Mouse (Mus musculus) heart, embryonic 15.5 days (tissue): ENCODE results near the gene Akirin2. TPM values are rescaled to one million over a fixed set of nuclear protein-coding genes. Genes with fewer than 3 reads are reported as not detected.

ENCODE experiments used
- ATAC-seq: fragments of 200-750 bp; cut with Nextera tagmentation; replicated peaks from 2 replicates; pipeline ENCODE4 v1.8.0; 2017; ENCODE audit warnings: low read depth, moderate TSS enrichment; ENCODE audit not compliant: insufficient number of reproducible peaks, insufficient read depth, low FRiP score
- H3K27ac ChIP-seq: fragments of 300-500 bp; sonication (generic); 2 replicates; pipeline ENCODE4 v1.5.1; 2015; ENCODE audit warnings: mild to moderate bottlenecking, inconsistent platforms
- H3K27me3 ChIP-seq: fragments of 300-500 bp; sonication (generic); 2 replicates; pipeline ENCODE4 v1.6.1; 2015; ENCODE audit warnings: inconsistent platforms
- H3K36me3 ChIP-seq: fragments of 300-500 bp; sonication (generic); 2 replicates; pipeline ENCODE4 v1.6.1; 2015; ENCODE audit warnings: mild to moderate bottlenecking, inconsistent platforms
- H3K4me1 ChIP-seq: fragments of 300-500 bp; sonication (generic); replicated peaks from 2 replicates; pipeline ENCODE4 v1.6.1; 2015; ENCODE audit warnings: inconsistent platforms
- H3K4me2 ChIP-seq: fragments of 300-500 bp; sonication (generic); 2 replicates; pipeline ENCODE4 v1.6.1; 2015; ENCODE audit warnings: inconsistent platforms, mild to moderate bottlenecking, moderate library complexity
- H3K4me3 ChIP-seq: fragments of 300-500 bp; sonication (generic); 2 replicates; pipeline ENCODE4 v1.5.1; 2015; ENCODE audit warnings: mild to moderate bottlenecking, inconsistent platforms
- H3K9ac ChIP-seq: fragments of 300-500 bp; sonication (generic); 2 replicates; pipeline ENCODE4 v1.6.1; 2015; ENCODE audit warnings: mild to moderate bottlenecking, inconsistent platforms
- H3K9me3 ChIP-seq: fragments of 300-500 bp; sonication (generic); replicated peaks from 2 replicates; pipeline ENCODE4 v1.6.1; 2016; ENCODE audit warnings: inconsistent platforms
- WGBS: fragments of 180-500 bp; shearing (Covaris S2); methylation state at CpG from one replicate; pipeline ENCODE4 v1.1.7; 2015; ENCODE audit warnings: mixed read lengths; 5-methylcytosine and 5-hydroxymethylcytosine counted together
- polyA plus RNA-seq: library from polyadenylated mRNA; unstranded; fragments of >200 nt; fragmentation: Nextera tagmentation; extraction: Ambion mirVana; gene quantifications from 2 replicates; pipeline ENCODE4 v1.2.1, GENCODE M21; 2015

The Akirin2 gene
- 41.4 and 44.8 TPM in 2 replicates for polyA plus RNA-seq

- Histone ChIP-seq H3K36me3 (no peaks in the 10 kb centered on the region), H3K27me3 (no peaks in the 10 kb centered on the region), H3K4me1 (peaks cover 22% of the 10 kb centered on the region), H3K4me3 (peak within 1 kb of the TSS; percentile 90), H3K27ac (peak within 1 kb of the TSS; percentile 95), H3K9me3 (no peaks in the 10 kb centered on the region), H3K4me2 (peak within 1 kb of the TSS; percentile 69), H3K9ac (peak within 1 kb of the TSS; percentile 95)
- peak; percentile 57 for ATAC-seq
- WGBS = under 1% methylated on average over 41 of the region's 53 CpGs
These were observed at the start of gene Akirin2 for GRCm38 (mm10) chr4:34550748-34551097. Gene Akirin2, plus strand, starts transcription at chr4:34550937.

- H3K9me3 ChIP-seq = no peaks in the 10 kb centered on the region
- H3K36me3 ChIP-seq = no peaks in the 10 kb centered on the region
- 82% methylated on average over 3 of the region's 3 CpGs for WGBS
- H3K4me1 ChIP-seq = no peaks in the 10 kb centered on the region
- no peak overlapping the region for H3K4me3 ChIP-seq
- no peaks in the 10 kb centered on the region for H3K27me3 ChIP-seq
- no peak overlapping the region for H3K27ac ChIP-seq
- H3K9ac ChIP-seq = no peak overlapping the region
- H3K4me2 ChIP-seq = no peak overlapping the region
- ATAC-seq = no peak
These were observed 40.4 kb upstream of the Akirin2 start for GRCm38 (mm10) chr4:34510305-34510704.

- WGBS = 71% methylated on average over 3 of the region's 3 CpGs
- no peaks in the 10 kb centered on the region for H3K27me3 ChIP-seq
- no peak for ATAC-seq
These were observed 27.9 kb upstream of the Akirin2 start for GRCm38 (mm10) chr4:34522846-34523245.

GRCm38 (mm10) chr4:34523586-34523985 lies 27.2 kb upstream of the Akirin2 start:
- Histone ChIP-seq H3K9ac (no peak overlapping the region), H3K4me2 (no peak overlapping the region), H3K27me3 (no peaks in the 10 kb centered on the region), H3K4me1 (no peaks in the 10 kb centered on the region), H3K36me3 (no peaks in the 10 kb centered on the region), H3K4me3 (no peak overlapping the region), H3K9me3 (no peaks in the 10 kb centered on the region), H3K27ac (no peak overlapping the region)
- ATAC-seq = no peak
- WGBS = 82% methylated on average over 4 of the region's 4 CpGs

More at GRCm38 (mm10) chr4:34522846-34523245, 27.9 kb upstream of the Akirin2 start:
- Histone ChIP-seq H3K4me2 (no peak overlapping the region), H3K36me3 (no peaks in the 10 kb centered on the region), H3K9me3 (no peaks in the 10 kb centered on the region), H3K4me1 (no peaks in the 10 kb centered on the region), H3K4me3 (no peak overlapping the region), H3K27ac (no peak overlapping the region), H3K9ac (no peak overlapping the region)

GRCm38 (mm10) chr4:34526771-34527170 lies 24.0 kb upstream of the Akirin2 start:
- ATAC-seq = no peak
- WGBS = 78% methylated on average over 3 of the region's 3 CpGs
- Histone ChIP-seq H3K4me1 (no peaks in the 10 kb centered on the region), H3K4me3 (no peak overlapping the region), H3K27ac (no peak overlapping the region), H3K36me3 (no peaks in the 10 kb centered on the region), H3K9me3 (no peaks in the 10 kb centered on the region), H3K4me2 (no peak overlapping the region), H3K27me3 (no peaks in the 10 kb centered on the region), H3K9ac (no peak overlapping the region)

- H3K4me2 ChIP-seq = no peak overlapping the region
- no peak overlapping the region for H3K9ac ChIP-seq
- no peak for ATAC-seq
- no peaks in the 10 kb centered on the region for H3K36me3 ChIP-seq
- no peaks in the 10 kb centered on the region for H3K9me3 ChIP-seq
- no peaks in the 10 kb centered on the region for H3K27me3 ChIP-seq
- 71% methylated on average over 1 of the region's 1 CpGs for WGBS
- H3K4me1 ChIP-seq = no peaks in the 10 kb centered on the region
- no peak overlapping the region for H3K4me3 ChIP-seq
- H3K27ac ChIP-seq = no peak overlapping the region
These were observed 22.2 kb upstream of the Akirin2 start for GRCm38 (mm10) chr4:34528430-34529100.

GRCm38 (mm10) chr4:34529379-34529778 lies 21.4 kb upstream of the Akirin2 start:
- H3K4me1 ChIP-seq = no peaks in the 10 kb centered on the region
- no peaks in the 10 kb centered on the region for H3K27me3 ChIP-seq
- 68% methylated on average over 4 of the region's 4 CpGs for WGBS
- H3K9me3 ChIP-seq = no peaks in the 10 kb centered on the region
- no peak overlapping the region for H3K4me3 ChIP-seq
- H3K9ac ChIP-seq = no peak overlapping the region
- ATAC-seq = no peak
- H3K4me2 ChIP-seq = no peak overlapping the region
- no peak overlapping the region for H3K27ac ChIP-seq
- H3K36me3 ChIP-seq = no peaks in the 10 kb centered on the region

- WGBS = 86% methylated on average over 6 of the region's 6 CpGs
- Histone ChIP-seq H3K4me2 (no peak overlapping the region), H3K4me3 (no peak overlapping the region), H3K36me3 (no peaks in the 10 kb centered on the region), H3K4me1 (no peaks in the 10 kb centered on the region), H3K9ac (no peak overlapping the region), H3K9me3 (no peaks in the 10 kb centered on the region), H3K27ac (no peak overlapping the region), H3K27me3 (no peaks in the 10 kb centered on the region)
- ATAC-seq = no peak
These were observed 20.8 kb upstream of the Akirin2 start for GRCm38 (mm10) chr4:34529941-34530340.

- Histone ChIP-seq H3K4me1 (peaks cover 16% of the 10 kb centered on the region), H3K9ac (peak overlapping the region; percentile 95), H3K4me3 (peak overlapping the region; percentile 90), H3K36me3 (no peaks in the 10 kb centered on the region), H3K4me2 (peak overlapping the region; percentile 69), H3K27ac (peak overlapping the region; percentile 95), H3K27me3 (no peaks in the 10 kb centered on the region), H3K9me3 (no peaks in the 10 kb centered on the region)
- ATAC-seq = peak; percentile 95
- WGBS = 2% methylated on average over 38 of the region's 38 CpGs
These were observed 573 bp upstream of the Akirin2 start for GRCm38 (mm10) chr4:34549981-34550747.

GRCm38 (mm10) chr4:34551098-34551809 lies 517 bp downstream of the Akirin2 start:
- WGBS = under 1% methylated on average over 47 of the region's 50 CpGs

GRCm38 (mm10) chr4:34551966-34552365 lies 1.2 kb downstream of the Akirin2 start:
- H3K27me3 ChIP-seq = no peaks in the 10 kb centered on the region
- 7% methylated on average over 3 of the region's 3 CpGs for WGBS
- peaks cover 33% of the 10 kb centered on the region for H3K4me1 ChIP-seq
- H3K9me3 ChIP-seq = no peaks in the 10 kb centered on the region
- H3K9ac ChIP-seq = peak overlapping the region; percentile 95
- peak overlapping the region; percentile 65 for H3K4me2 ChIP-seq
- ATAC-seq = no peak
- peak overlapping the region; percentile 90 for H3K4me3 ChIP-seq
- no peaks in the 10 kb centered on the region for H3K36me3 ChIP-seq
- H3K27ac ChIP-seq = peak overlapping the region; percentile 95

More at GRCm38 (mm10) chr4:34551098-34551809, 517 bp downstream of the Akirin2 start:
- H3K9me3 ChIP-seq = no peaks in the 10 kb centered on the region
- peak overlapping the region; percentile 95 for H3K9ac ChIP-seq
- peak overlapping the region; percentile 95 for H3K27ac ChIP-seq
- no peaks in the 10 kb centered on the region for H3K27me3 ChIP-seq
- H3K4me1 ChIP-seq = peaks cover 27% of the 10 kb centered on the region
- peak overlapping the region; percentile 90 for H3K4me3 ChIP-seq
- peak; percentile 68 for ATAC-seq
- peak overlapping the region; percentile 65 for H3K4me2 ChIP-seq
- H3K36me3 ChIP-seq = no peaks in the 10 kb centered on the region
